ENCODE assay signal across 11 mouse cellular contexts in the genomic region with DNA sequence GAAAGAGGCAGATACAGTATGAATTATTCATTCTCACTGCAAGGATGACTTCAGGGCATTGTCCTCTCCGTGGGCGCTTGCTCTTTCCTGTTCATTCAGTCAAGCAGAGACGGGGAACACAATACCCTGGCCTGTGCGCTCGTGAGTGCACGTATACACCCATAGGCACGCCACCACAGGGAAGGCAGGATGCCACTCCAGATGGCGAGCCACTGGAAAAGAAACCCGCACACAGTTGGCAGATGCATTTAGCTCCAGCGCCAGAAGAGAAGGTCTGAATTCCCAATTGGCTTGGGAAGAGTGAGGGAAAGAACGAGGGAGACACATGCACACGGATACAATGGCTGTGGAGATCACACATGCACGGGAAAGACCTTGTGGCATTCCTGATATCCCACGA. TPM values are rescaled to one million over a fixed set of nuclear protein-coding genes. Genes with fewer than 3 reads are reported as not detected.
DNase-seq lines count a peak whose midpoint lies in the region; ATAC-seq and TF ChIP-seq lines count a peak whose summit lies in the region.
"Had no signal": no experiment of that assay in that cellular context is flagged by ENCODE, and none has a peak within 500 bp of the region (broad histone marks: within the 10 kb centered on the region; RNA-seq: fewer than 3 reads in every experiment).

No protein-coding gene starts in this region.

- no peak overlapping the region for H3K4me3 ChIP-seq in kidney, postnatal 0 days (replicated peaks; ENCODE audit: low read depth, low read length)
- H3K4me3 ChIP-seq in forebrain, postnatal 0 days (ENCODE audit: low read depth, low read length): no peak overlapping the region

- no peaks in the 10 kb centered on the region for H3K27me3 ChIP-seq in kidney, postnatal 0 days (ENCODE audit: insufficient read depth, low read length)
- no peaks in the 10 kb centered on the region for H3K27me3 ChIP-seq in forebrain, postnatal 0 days (ENCODE audit: insufficient read depth, low read length)

- TF ChIP-seq CTCF in kidney, postnatal 0 days (IDR thresholded peaks at IDR 0.05; ENCODE audit: low read depth): no peak
- no peak for TF ChIP-seq CTCF in forebrain, postnatal 0 days (IDR thresholded peaks at IDR 0.05; ENCODE audit: low read depth)

- ATAC-seq in kidney, postnatal 0 days (replicated peaks; ENCODE audit: low FRiP score, low read depth): no peak
- ATAC-seq in forebrain, postnatal 0 days: peak; percentile 81

- no peaks in the 10 kb centered on the region for H3K9me3 ChIP-seq in kidney, postnatal 0 days (replicated peaks; ENCODE audit: low read length)
- H3K9me3 ChIP-seq in forebrain, postnatal 0 days (ENCODE audit: low read length): no peaks in the 10 kb centered on the region

- H3K4me2 ChIP-seq in kidney, postnatal 0 days (ENCODE audit: low read length): no peak overlapping the region
- no peak overlapping the region for H3K4me2 ChIP-seq in forebrain, postnatal 0 days (ENCODE audit: low read depth)
- H3K4me2 ChIP-seq: liver, embryonic 11.5 days had no signal

- H3K27ac ChIP-seq in kidney, postnatal 0 days: peak overlapping the region; percentile 28; the same call in 1 of the 2 replicates
- H3K27ac ChIP-seq in forebrain, postnatal 0 days (ENCODE audit: low read depth, low read length): peak overlapping the region; percentile 35

- no peaks in the 10 kb centered on the region for H3K36me3 ChIP-seq in kidney, postnatal 0 days (ENCODE audit: insufficient read depth, low read length)
- H3K36me3 ChIP-seq in forebrain, postnatal 0 days (ENCODE audit: insufficient read depth): no peaks in the 10 kb centered on the region

- intact Hi-C loops in left cerebral cortex, postnatal 36 days (cut with DNase I): loop anchor here (2.0 kb wide), 1 partner anchor 53 kb away; a partner anchor contains a TSS

- no peak for DNase-seq in kidney, postnatal 0 days (ENCODE audit: low spot score)
- DNase-seq in kidney, postnatal 4 days: no peak
- peak; percentile 70 for DNase-seq in forebrain, postnatal 0 days
- peak; percentile 68 to 75 for DNase-seq in left cerebral cortex, postnatal 36 days (ENCODE audit: low spot score in 2 of 2)
- peak; percentile 47 for DNase-seq in right cerebral cortex, postnatal 14 days
- DNase-seq in cerebellum, adult 11 months: no peak
- no peak for DNase-seq in thymus, postnatal 36 days
- no peak for DNase-seq in liver
- DNase-seq: gastrocnemius, postnatal 25 days; kidney, adult 8-10 months had no signal

- H3K9ac ChIP-seq in kidney, postnatal 0 days (ENCODE audit: low read depth, low read length): no peak overlapping the region
- no peak overlapping the region for H3K9ac ChIP-seq in forebrain, postnatal 0 days

- peaks cover 20% of the 10 kb centered on the region; the same call in 1 of the 2 replicates for H3K4me1 ChIP-seq in kidney, postnatal 0 days (replicated peaks; ENCODE audit: insufficient read depth, low read length)
- peaks cover 8% of the 10 kb centered on the region; the same call in 1 of the 2 replicates for H3K4me1 ChIP-seq in forebrain, postnatal 0 days (ENCODE audit: insufficient read depth)

- WGBS in kidney, postnatal 0 days: 59% methylated on average over 14 of the region's 14 CpGs
- 20% methylated on average over 14 of the region's 14 CpGs for WGBS in forebrain, postnatal 0 days

RNA-seq across cellular contexts. Expression of a gene that starts 53.0 kb away (rescaled TPM):
- 15.6 and 20.4 TPM in 2 replicates for polyA plus RNA-seq in kidney, postnatal 0 days (2015; fragmentation: Nextera tagmentation; extraction: Ambion mirVana)
- total RNA-seq in forebrain, postnatal 0 days (2014; rRNA removed): 21.1 and 21.2 TPM in 2 replicates
- polyA plus RNA-seq in forebrain, postnatal 0 days (2015; fragmentation: Nextera tagmentation; extraction: Ambion mirVana): 13.2 and 13.8 TPM in 2 replicates
- total RNA-seq in left cerebral cortex, postnatal 36 days (2021): 100 to 1,000 TPM; 124 to 144 TPM

Comparison
In these comparisons a context has a peak if more than half of its experiments do, and no peak if none do; other contexts are left out.
1. DNase-seq: peak in forebrain, postnatal 0 days (single experiment), left cerebral cortex, postnatal 36 days (2 of 2) and right cerebral cortex, postnatal 14 days (single experiment); none in kidney, postnatal 0 days (single experiment), kidney, postnatal 4 days (0 of 2), cerebellum, adult 11 months (single experiment), thymus, postnatal 36 days (0 of 2) and liver (single experiment).